Mouse (Mus musculus): ENCODE measurements around the gene Mcat.

- TF ChIP-seq CTCF (IDR thresholded peaks at IDR 0.05) = no peak
- TF ChIP-seq POLR2A (IDR thresholded peaks at IDR 0.05; ENCODE audit: insufficient read depth, low read depth, low read length) = no peak
Observed at GRCm38 (mm10) chr15:83571636-83572035, 8.0 kb upstream of the Mcat start.

All from heart, adult 2 months (tissue).